ENCODE assay signal across 24 mouse cellular contexts in the genomic region with DNA sequence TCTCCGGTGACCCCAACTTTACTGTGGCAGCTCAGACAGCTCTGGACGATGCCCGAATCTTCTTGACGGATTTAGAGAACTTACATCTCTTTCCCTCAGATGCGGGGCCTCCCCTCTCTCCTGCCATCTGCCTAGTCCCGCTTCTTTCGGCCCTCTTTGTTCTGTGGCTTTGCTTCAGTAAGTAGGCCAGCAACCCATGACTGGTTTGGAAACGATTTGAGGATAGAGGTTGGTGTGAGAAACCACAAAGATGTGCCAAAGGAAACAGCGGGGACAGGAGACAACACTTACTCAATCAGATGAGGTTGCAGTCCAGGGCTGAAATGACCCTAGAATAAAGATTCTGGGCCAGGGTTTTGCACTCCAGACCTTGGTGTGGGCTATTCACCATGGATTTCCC. TPM values are rescaled to one million over a fixed set of nuclear protein-coding genes. Genes with fewer than 3 reads are reported as not detected.
A peak's percentile ranks its signal among the peaks of the same experiment; 100 is the strongest.
DNase-seq lines count a peak whose midpoint lies in the region; ATAC-seq and TF ChIP-seq lines count a peak whose summit lies in the region.
"Had no signal": no experiment of that assay in that cellular context is flagged by ENCODE, and none has a peak within 500 bp of the region (broad histone marks: within the 10 kb centered on the region; RNA-seq: fewer than 3 reads in every experiment).

No protein-coding gene starts in this region.

- peaks cover 36% of the 10 kb centered on the region for H3K4me1 ChIP-seq in hindbrain, embryonic 10.5 days (replicated peaks)
- H3K4me1 ChIP-seq in hindbrain, embryonic 14.5 days (replicated peaks; ENCODE audit: control insufficient read depth, insufficient read depth, low read length): peaks cover 8% of the 10 kb centered on the region
- peaks cover 12% of the 10 kb centered on the region for H3K4me1 ChIP-seq in midbrain, embryonic 15.5 days
- peaks cover 8% of the 10 kb centered on the region for H3K4me1 ChIP-seq in midbrain, embryonic 16.5 days (ENCODE audit: control insufficient read depth, insufficient read depth, low read length)
- H3K4me1 ChIP-seq in intestine, postnatal 0 days (replicated peaks; ENCODE audit: control insufficient read depth, insufficient read depth, low read length): no peaks in the 10 kb centered on the region

- H3K36me3 ChIP-seq in hindbrain, embryonic 10.5 days: no peaks in the 10 kb centered on the region
- H3K36me3 ChIP-seq in hindbrain, embryonic 14.5 days (replicated peaks; ENCODE audit: control insufficient read depth, insufficient read depth): no peaks in the 10 kb centered on the region
- no peaks in the 10 kb centered on the region for H3K36me3 ChIP-seq in midbrain, embryonic 15.5 days (replicated peaks)
- no peaks in the 10 kb centered on the region for H3K36me3 ChIP-seq in midbrain, embryonic 16.5 days (ENCODE audit: control insufficient read depth, insufficient read depth, low read length)
- H3K36me3 ChIP-seq in intestine, postnatal 0 days (ENCODE audit: control insufficient read depth, insufficient read depth): no peaks in the 10 kb centered on the region
- H3K36me3 ChIP-seq: G1E; limb, embryonic 15.5 days had no signal

- peak; percentile 7 for DNase-seq in embryo, embryonic 10 days (ENCODE audit: low spot score)
- no peak for DNase-seq in embryo, embryonic 11 days
- no peak for DNase-seq in hindbrain, embryonic 10.5 days (ENCODE audit: low spot score)
- DNase-seq in hindbrain, embryonic 14.5 days (ENCODE audit: low spot score): no peak
- DNase-seq in layer of hippocampus, postnatal 10 days (ENCODE audit: low spot score in 2 of 2): no peak
- DNase-seq: adrenal gland, adult 8-10 months; cerebellum, adult 11-12 months; cerebellum, postnatal 14 days; forebrain, postnatal 0 days; gastrocnemius, postnatal 25 days; kidney, adult 2 months; layer of hippocampus, adult 9-11 months; left cerebral cortex, postnatal 4 days had no signal

- no peak overlapping the region for H3K4me2 ChIP-seq in hindbrain, embryonic 14.5 days (replicated peaks)
- 0 out of 2 replicates have a peak overlapping the region, but pooled peaks have one; percentile 7 for H3K4me2 ChIP-seq in midbrain, embryonic 15.5 days
- no peak overlapping the region for H3K4me2 ChIP-seq in midbrain, embryonic 16.5 days (ENCODE audit: low read length)
- no peak overlapping the region for H3K4me2 ChIP-seq in intestine, postnatal 0 days (replicated peaks; ENCODE audit: low read depth)
- H3K4me2 ChIP-seq: limb, embryonic 15.5 days had no signal

- H3K4me3 ChIP-seq in hindbrain, embryonic 10.5 days: peak overlapping the region; percentile 61
- no peak overlapping the region for H3K4me3 ChIP-seq in hindbrain, embryonic 14.5 days (replicated peaks; ENCODE audit: low read length)
- H3K4me3 ChIP-seq in midbrain, embryonic 15.5 days: no peak overlapping the region
- no peak overlapping the region for H3K4me3 ChIP-seq in midbrain, embryonic 16.5 days (ENCODE audit: low read depth, low read length)
- no peak overlapping the region for H3K4me3 ChIP-seq in intestine, postnatal 0 days (ENCODE audit: low read depth, low read length)
- H3K4me3 ChIP-seq: limb, embryonic 15.5 days had no signal

- 50% methylated on average over 9 of the region's 9 CpGs for WGBS in hindbrain, embryonic 10.5 days
- 48% methylated on average over 9 of the region's 9 CpGs for WGBS in hindbrain, embryonic 14.5 days
- WGBS in midbrain, embryonic 15.5 days: 35% methylated on average over 9 of the region's 9 CpGs
- WGBS in midbrain, embryonic 16.5 days: 45% methylated on average over 9 of the region's 9 CpGs
- WGBS in intestine, postnatal 0 days: 65% methylated on average over 9 of the region's 9 CpGs

- no peaks in the 10 kb centered on the region for H3K9me3 ChIP-seq in hindbrain, embryonic 10.5 days
- no peaks in the 10 kb centered on the region for H3K9me3 ChIP-seq in hindbrain, embryonic 14.5 days (ENCODE audit: control insufficient read depth, low read length)
- no peaks in the 10 kb centered on the region for H3K9me3 ChIP-seq in midbrain, embryonic 15.5 days
- no peaks in the 10 kb centered on the region for H3K9me3 ChIP-seq in midbrain, embryonic 16.5 days (replicated peaks; ENCODE audit: control insufficient read depth, low read length, poor library complexity, severe bottlenecking)
- no peaks in the 10 kb centered on the region for H3K9me3 ChIP-seq in intestine, postnatal 0 days (ENCODE audit: control insufficient read depth)
- H3K9me3 ChIP-seq: G1E; limb, embryonic 15.5 days had no signal

- peaks cover 57% of the 10 kb centered on the region for H3K27me3 ChIP-seq in hindbrain, embryonic 10.5 days (ENCODE audit: insufficient read depth, poor library complexity, severe bottlenecking)
- peaks cover 39% of the 10 kb centered on the region for H3K27me3 ChIP-seq in hindbrain, embryonic 14.5 days (ENCODE audit: control insufficient read depth, insufficient read depth, low read length)
- peaks cover 30% of the 10 kb centered on the region for H3K27me3 ChIP-seq in midbrain, embryonic 15.5 days (replicated peaks)
- peaks cover 25% of the 10 kb centered on the region for H3K27me3 ChIP-seq in midbrain, embryonic 16.5 days (ENCODE audit: control insufficient read depth, insufficient read depth, low read depth, low read length)
- H3K27me3 ChIP-seq in intestine, postnatal 0 days (replicated peaks; ENCODE audit: control insufficient read depth, insufficient read depth, low read length): peaks cover 32% of the 10 kb centered on the region

- no peak overlapping the region for H3K9ac ChIP-seq in hindbrain, embryonic 14.5 days
- no peak overlapping the region for H3K9ac ChIP-seq in midbrain, embryonic 15.5 days
- H3K9ac ChIP-seq in midbrain, embryonic 16.5 days (ENCODE audit: low read depth, low read length): no peak overlapping the region
- no peak overlapping the region for H3K9ac ChIP-seq in intestine, postnatal 0 days (ENCODE audit: low read depth, low read length)
- H3K9ac ChIP-seq: forebrain, postnatal 0 days; limb, embryonic 15.5 days had no signal

- ATAC-seq in hindbrain, embryonic 14.5 days (ENCODE audit: low FRiP score): no peak
- no peak for ATAC-seq in midbrain, embryonic 15.5 days (replicated peaks)
- ATAC-seq in midbrain, embryonic 16.5 days: no peak
- no peak for ATAC-seq in intestine, postnatal 0 days
- ATAC-seq: forebrain, postnatal 0 days; inflammation-experienced regulatory T-cells, adult 6 months; lung, postnatal 0 days had no signal

- H3K27ac ChIP-seq in hindbrain, embryonic 10.5 days: peak overlapping the region; percentile 64; the same call in 1 of the 2 replicates
- H3K27ac ChIP-seq in hindbrain, embryonic 14.5 days: no peak overlapping the region
- no peak overlapping the region for H3K27ac ChIP-seq in midbrain, embryonic 15.5 days
- no peak overlapping the region for H3K27ac ChIP-seq in midbrain, embryonic 16.5 days (ENCODE audit: low read length)
- no peak overlapping the region for H3K27ac ChIP-seq in intestine, postnatal 0 days (ENCODE audit: low read depth, low read length)
- H3K27ac ChIP-seq: kidney, postnatal 0 days; limb, embryonic 15.5 days; macrophage had no signal

- no peak for TF ChIP-seq CTCF in intestine, postnatal 0 days (IDR thresholded peaks at IDR 0.05; ENCODE audit: low read depth)

RNA-seq across cellular contexts. Expression of a gene that starts 3.5 kb away (rescaled TPM):
- 0.89 and 2.2 TPM in 2 replicates for polyA plus RNA-seq in hindbrain, embryonic 10.5 days (2016; fragmentation: Nextera tagmentation; extraction: Ambion mirVana)
- polyA plus RNA-seq in hindbrain, embryonic 14.5 days (2014; fragmentation: Nextera tagmentation; extraction: Ambion mirVana): 1.9 and 2.1 TPM in 2 replicates
- 1.2 and 1.4 TPM in 2 replicates for polyA plus RNA-seq in midbrain, embryonic 15.5 days (2015; fragmentation: Nextera tagmentation; extraction: Ambion mirVana)
- polyA plus RNA-seq in midbrain, embryonic 16.5 days (2015; fragmentation: Nextera tagmentation; extraction: Ambion mirVana): 1.8 and 2.4 TPM in 2 replicates
- total RNA-seq in layer of hippocampus, postnatal 10 days (2021): under 1 TPM; 0.41 to 0.49 TPM
- polyA plus RNA-seq in intestine, postnatal 0 days (2015; fragmentation: Nextera tagmentation; extraction: Ambion mirVana): 0.07 TPM in 1 of 2 replicates, not detected in the other
- total RNA-seq: G1E had no signal
- polyA plus RNA-seq: G1E; inflammation-experienced regulatory T-cells, adult 6 months; macrophage had no signal

RNA-seq across cellular contexts. Expression of a gene that starts 29.3 kb away (rescaled TPM):
- polyA plus RNA-seq in hindbrain, embryonic 10.5 days (2016; fragmentation: Nextera tagmentation; extraction: Ambion mirVana): 36.3 and 38.1 TPM in 2 replicates
- 53.2 and 71.4 TPM in 2 replicates for polyA plus RNA-seq in hindbrain, embryonic 14.5 days (2014; fragmentation: Nextera tagmentation; extraction: Ambion mirVana)
- polyA plus RNA-seq in midbrain, embryonic 15.5 days (2015; fragmentation: Nextera tagmentation; extraction: Ambion mirVana): 52.0 TPM in 2 replicates
- polyA plus RNA-seq in midbrain, embryonic 16.5 days (2015; fragmentation: Nextera tagmentation; extraction: Ambion mirVana): 41.5 and 43.5 TPM in 2 replicates
- 10 to 100 TPM; 36.5 to 46.1 TPM for total RNA-seq in layer of hippocampus, postnatal 10 days (2021)
- polyA plus RNA-seq in intestine, postnatal 0 days (2015; fragmentation: Nextera tagmentation; extraction: Ambion mirVana): 244 and 254 TPM in 2 replicates

RNA-seq across cellular contexts. Expression of a gene that starts 48.3 kb away (rescaled TPM):
- 0.55 and 0.93 TPM in 2 replicates for polyA plus RNA-seq in hindbrain, embryonic 10.5 days (2016; fragmentation: Nextera tagmentation; extraction: Ambion mirVana)
- 0.39 TPM in 1 of 2 replicates, not detected in the other for polyA plus RNA-seq in hindbrain, embryonic 14.5 days (2014; fragmentation: Nextera tagmentation; extraction: Ambion mirVana)
- 1.1 and 2.1 TPM in 2 replicates for polyA plus RNA-seq in midbrain, embryonic 15.5 days (2015; fragmentation: Nextera tagmentation; extraction: Ambion mirVana)
- 1.6 and 1.8 TPM in 2 replicates for polyA plus RNA-seq in midbrain, embryonic 16.5 days (2015; fragmentation: Nextera tagmentation; extraction: Ambion mirVana)
- total RNA-seq in layer of hippocampus, postnatal 10 days (2021): not detected
- 0.31 and 0.41 TPM in 2 replicates for polyA plus RNA-seq in intestine, postnatal 0 days (2015; fragmentation: Nextera tagmentation; extraction: Ambion mirVana)
- total RNA-seq: adrenal gland, adult 8-10 months; forebrain, postnatal 0 days; G1E; left cerebral cortex, adult 8-10 months; left cerebral cortex, postnatal 4 days had no signal
- polyA plus RNA-seq: forebrain, postnatal 0 days; G1E; kidney, adult 2 months; kidney, postnatal 0 days; large intestine, adult 2 months; macrophage had no signal
